Mouse (Mus musculus) neural tube, embryonic 13.5 days (tissue): ENCODE measurements around the gene Cxcr6. TPM values are rescaled to one million over a fixed set of nuclear protein-coding genes. Genes with fewer than 3 reads are reported as not detected.
"Not testable (repeated sequence)": the region's sequence is repeated elsewhere in the genome, so short reads cannot be mapped to it uniquely, and the experiment has no call there.

ENCODE experiments used
- ATAC-seq: fragments of 200-750 bp; cut with Nextera tagmentation; 2 replicates; pipeline ENCODE4 v1.8.0; 2017; ENCODE audit warnings: low read depth, mild to moderate bottlenecking, moderate TSS enrichment, moderate library complexity
- H3K27ac ChIP-seq: fragments of 300-500 bp; sonication (generic); replicated peaks from 2 replicates; pipeline ENCODE4 v1.5.1; 2015; ENCODE audit warnings: moderate library complexity, mild to moderate bottlenecking, inconsistent platforms
- H3K27me3 ChIP-seq: fragments of 300-500 bp; sonication (generic); 2 replicates; pipeline ENCODE4 v1.6.1; 2015; ENCODE audit warnings: mild to moderate bottlenecking, inconsistent platforms
- H3K36me3 ChIP-seq: fragments of 300-500 bp; sonication (generic); 2 replicates; pipeline ENCODE4 v1.6.1; 2015; ENCODE audit warnings: mild to moderate bottlenecking, inconsistent platforms
- H3K4me1 ChIP-seq: fragments of 300-500 bp; sonication (generic); replicated peaks from 2 replicates; pipeline ENCODE4 v1.6.1; 2015; ENCODE audit warnings: inconsistent platforms
- H3K4me2 ChIP-seq: fragments of 300-500 bp; sonication (generic); 2 replicates; pipeline ENCODE4 v1.6.1; 2015; ENCODE audit warnings: inconsistent platforms, mild to moderate bottlenecking, moderate library complexity
- H3K4me3 ChIP-seq: fragments of 300-500 bp; sonication (generic); 2 replicates; pipeline ENCODE4 v1.5.1; 2015; ENCODE audit warnings: mild to moderate bottlenecking, inconsistent platforms
- H3K9ac ChIP-seq: fragments of 300-500 bp; sonication (generic); 2 replicates; pipeline ENCODE4 v1.6.1; 2015; ENCODE audit warnings: moderate library complexity, mild to moderate bottlenecking, inconsistent platforms
- H3K9me3 ChIP-seq: fragments of 300-500 bp; sonication (generic); 2 replicates; pipeline ENCODE4 v1.6.1; 2016; ENCODE audit warnings: inconsistent platforms
- WGBS: fragments of 180-500 bp; shearing (Covaris S2); methylation state at CpG from one replicate; pipeline ENCODE4 v1.1.7; 2015; 5-methylcytosine and 5-hydroxymethylcytosine counted together
- polyA plus RNA-seq: library from polyadenylated mRNA; unstranded; fragments of >200 nt; fragmentation: Nextera tagmentation; extraction: Ambion mirVana; gene quantifications from 2 replicates; pipeline ENCODE4 v1.2.1, GENCODE M21; 2015

Gene Cxcr6
- polyA plus RNA-seq = 0.20 TPM in 1 of 2 replicates, not detected in the other

- 94% methylated on average over 5 of the region's 5 CpGs for WGBS
- H3K4me1 ChIP-seq = no peaks in the 10 kb centered on the region
Observed at GRCm38 (mm10) chr9:123806267-123806666, at the start of gene Cxcr6. Gene Cxcr6 (plus strand): TSS chr9:123806475.

GRCm38 (mm10) chr9:123756752-123757151, 49.5 kb upstream of the Cxcr6 start:
- Histone ChIP-seq H3K9me3 (no peaks in the 10 kb centered on the region), H3K4me1 (no peaks in the 10 kb centered on the region), H3K27ac (no peak overlapping the region), H3K4me2 (no peak overlapping the region), H3K4me3 (no peak overlapping the region), H3K36me3 (no peaks in the 10 kb centered on the region), H3K9ac (no peak overlapping the region), H3K27me3 (no peaks in the 10 kb centered on the region)
- ATAC-seq = no peak
- WGBS = 91% methylated on average over 3 of the region's 3 CpGs

More at GRCm38 (mm10) chr9:123806267-123806666, at the start of gene Cxcr6:
- H3K4me3 ChIP-seq = no peak within 1 kb of the TSS
- no peaks in the 10 kb centered on the region for H3K9me3 ChIP-seq
- no peak within 1 kb of the TSS for H3K4me2 ChIP-seq
- H3K9ac ChIP-seq = no peak within 1 kb of the TSS
- no peak within 1 kb of the TSS for H3K27ac ChIP-seq
- peaks cover 18% of the 10 kb centered on the region for H3K36me3 ChIP-seq
- ATAC-seq = no peak
- no peaks in the 10 kb centered on the region for H3K27me3 ChIP-seq

- no peaks in the 10 kb centered on the region for H3K27me3 ChIP-seq
- no peak overlapping the region for H3K4me3 ChIP-seq
- H3K36me3 ChIP-seq = no peaks in the 10 kb centered on the region
- H3K27ac ChIP-seq = no peak overlapping the region
- WGBS = 64% methylated on average over 2 of the region's 2 CpGs
- no peak for ATAC-seq
- no peaks in the 10 kb centered on the region for H3K9me3 ChIP-seq
- no peak overlapping the region for H3K9ac ChIP-seq
- no peak overlapping the region for H3K4me2 ChIP-seq
- H3K4me1 ChIP-seq = no peaks in the 10 kb centered on the region
Observed at GRCm38 (mm10) chr9:123757326-123757725, 48.9 kb upstream of the Cxcr6 start.

- WGBS = 87% methylated on average over 1 of the region's 1 CpGs
- Histone ChIP-seq H3K4me2 (no peak overlapping the region), H3K9ac (no peak overlapping the region), H3K4me1 (no peaks in the 10 kb centered on the region), H3K9me3 (no peaks in the 10 kb centered on the region), H3K27me3 (no peaks in the 10 kb centered on the region), H3K27ac (no peak overlapping the region), H3K4me3 (no peak overlapping the region), H3K36me3 (no peaks in the 10 kb centered on the region)
- ATAC-seq = no peak
Observed at GRCm38 (mm10) chr9:123758156-123758555, 48.1 kb upstream of the Cxcr6 start.

GRCm38 (mm10) chr9:123758645-123759044, 47.6 kb upstream of the Cxcr6 start:
- Histone ChIP-seq H3K4me3 (no peak overlapping the region), H3K9me3 (no peaks in the 10 kb centered on the region), H3K4me1 (no peaks in the 10 kb centered on the region), H3K27me3 (no peaks in the 10 kb centered on the region), H3K4me2 (no peak overlapping the region), H3K27ac (no peak overlapping the region), H3K9ac (no peak overlapping the region), H3K36me3 (no peaks in the 10 kb centered on the region)
- 81% methylated on average over 4 of the region's 4 CpGs for WGBS
- no peak for ATAC-seq

- Histone ChIP-seq H3K4me3 (no peak overlapping the region), H3K36me3 (no peaks in the 10 kb centered on the region), H3K4me1 (no peaks in the 10 kb centered on the region), H3K4me2 (no peak overlapping the region), H3K9me3 (no peaks in the 10 kb centered on the region), H3K27ac (no peak overlapping the region), H3K9ac (no peak overlapping the region), H3K27me3 (no peaks in the 10 kb centered on the region)
- ATAC-seq = no peak
- 87% methylated on average over 3 of the region's 3 CpGs for WGBS
Observed at GRCm38 (mm10) chr9:123760806-123761205, 45.5 kb upstream of the Cxcr6 start.

GRCm38 (mm10) chr9:123762886-123763285, 43.4 kb upstream of the Cxcr6 start:
- no peaks in the 10 kb centered on the region for H3K4me1 ChIP-seq
- H3K27me3 ChIP-seq = no peaks in the 10 kb centered on the region
- H3K36me3 ChIP-seq = no peaks in the 10 kb centered on the region
- H3K27ac ChIP-seq = no peak overlapping the region
- H3K9me3 ChIP-seq = no peaks in the 10 kb centered on the region
- ATAC-seq = no peak
- no peak overlapping the region for H3K4me3 ChIP-seq
- H3K4me2 ChIP-seq = no peak overlapping the region
- WGBS = 90% methylated on average over 4 of the region's 4 CpGs
- H3K9ac ChIP-seq = no peak overlapping the region

- H3K9ac ChIP-seq = no peak overlapping the region
- H3K9me3 ChIP-seq = no peaks in the 10 kb centered on the region
- no peaks in the 10 kb centered on the region for H3K4me1 ChIP-seq
- H3K4me3 ChIP-seq = no peak overlapping the region
- no peak overlapping the region for H3K4me2 ChIP-seq
- H3K36me3 ChIP-seq = no peaks in the 10 kb centered on the region
- ATAC-seq = no peak
- H3K27ac ChIP-seq = no peak overlapping the region
- WGBS = 88% methylated on average over 3 of the region's 3 CpGs
- H3K27me3 ChIP-seq = no peaks in the 10 kb centered on the region
Observed at GRCm38 (mm10) chr9:123763771-123764170, 42.5 kb upstream of the Cxcr6 start.

GRCm38 (mm10) chr9:123766996-123767395, 39.3 kb upstream of the Cxcr6 start:
- H3K36me3 ChIP-seq = no peaks in the 10 kb centered on the region
- no peak overlapping the region for H3K9ac ChIP-seq
- no peaks in the 10 kb centered on the region for H3K27me3 ChIP-seq
- H3K4me3 ChIP-seq = no peak overlapping the region
- 75% methylated on average over 3 of the region's 3 CpGs for WGBS
- H3K27ac ChIP-seq = no peak overlapping the region
- ATAC-seq = no peak
- H3K4me2 ChIP-seq = no peak overlapping the region
- no peaks in the 10 kb centered on the region for H3K9me3 ChIP-seq
- no peaks in the 10 kb centered on the region for H3K4me1 ChIP-seq

GRCm38 (mm10) chr9:123768443-123768842, 37.8 kb upstream of the Cxcr6 start:
- no peak for ATAC-seq
- H3K27ac ChIP-seq = no peak overlapping the region
- no peaks in the 10 kb centered on the region for H3K9me3 ChIP-seq
- H3K36me3 ChIP-seq = no peaks in the 10 kb centered on the region
- H3K9ac ChIP-seq = no peak overlapping the region
- H3K4me1 ChIP-seq = no peaks in the 10 kb centered on the region
- H3K4me3 ChIP-seq = no peak overlapping the region
- 84% methylated on average over 1 of the region's 1 CpGs for WGBS
- H3K4me2 ChIP-seq = no peak overlapping the region
- H3K27me3 ChIP-seq = no peaks in the 10 kb centered on the region

GRCm38 (mm10) chr9:123769532-123769931, 36.7 kb upstream of the Cxcr6 start:
- H3K9ac ChIP-seq = no peak overlapping the region
- no peak overlapping the region for H3K27ac ChIP-seq
- no peak overlapping the region for H3K4me2 ChIP-seq
- H3K4me1 ChIP-seq = no peaks in the 10 kb centered on the region
- no peaks in the 10 kb centered on the region for H3K9me3 ChIP-seq
- ATAC-seq = no peak
- no peaks in the 10 kb centered on the region for H3K27me3 ChIP-seq
- no peaks in the 10 kb centered on the region for H3K36me3 ChIP-seq
- WGBS = 63% methylated on average over 6 of the region's 6 CpGs
- H3K4me3 ChIP-seq = no peak overlapping the region

- H3K4me1 ChIP-seq, H3K27ac ChIP-seq, H3K4me3 ChIP-seq, H3K36me3 ChIP-seq, H3K9ac ChIP-seq, H3K9me3 ChIP-seq, H3K27me3 ChIP-seq, H3K4me2 ChIP-seq, ATAC-seq: not testable (repeated sequence)
- 36% methylated on average over 2 of the region's 2 CpGs for WGBS
Observed at GRCm38 (mm10) chr9:123773299-123773698, 33.0 kb upstream of the Cxcr6 start.

- H3K4me2 ChIP-seq = no peak overlapping the region
- no peaks in the 10 kb centered on the region for H3K27me3 ChIP-seq
- 71% methylated on average over 4 of the region's 4 CpGs for WGBS
- no peak overlapping the region for H3K4me3 ChIP-seq
- H3K9me3 ChIP-seq = 0 out of 2 replicates have a peak, but pooled peaks cover 2% of the 10 kb centered on the region
- no peak for ATAC-seq
- no peaks in the 10 kb centered on the region for H3K4me1 ChIP-seq
- H3K36me3 ChIP-seq = peaks cover 48% of the 10 kb centered on the region
- no peak overlapping the region for H3K27ac ChIP-seq
- no peak overlapping the region for H3K9ac ChIP-seq
Observed at GRCm38 (mm10) chr9:123788855-123789529, 17.3 kb upstream of the Cxcr6 start.
